Mouse (Mus musculus) v-Abl transformed pro-B cells (cell line): Measurements from ENCODE around the gene Tiam2.

Experiments used
- in situ Hi-C, 2 experiments: fragments of 400-800 bp; cut with MboI; formaldehyde crosslinking; loops; one replicate each; pipeline ENCODE4 v1.15.1; 2025; ENCODE audit not compliant: unreplicated experiment in 2 of 2

Gene Tiam2

GRCm38 (mm10) chr17:3326148-3326902 is at the start of gene Tiam2:
Tiam2 (plus strand) TSS chr17:3326573.
- in situ Hi-C loops = no loop called here

GRCm38 (mm10) chr17:3280321-3280720 is 46.1 kb upstream of the Tiam2 start:
- in situ Hi-C loops = no loop called here

- in situ Hi-C loops = no loop called here
These were observed 44.4 kb upstream of the Tiam2 start for GRCm38 (mm10) chr17:3281939-3282338.

GRCm38 (mm10) chr17:3285030-3285671 is 41.2 kb upstream of the Tiam2 start:
- in situ Hi-C loops = no loop called here

- in situ Hi-C loops = no loop called here
These were observed 40.1 kb upstream of the Tiam2 start for GRCm38 (mm10) chr17:3286123-3286825.

- in situ Hi-C loops = no loop called here
These were observed 38.0 kb upstream of the Tiam2 start for GRCm38 (mm10) chr17:3288341-3288740.

GRCm38 (mm10) chr17:3295097-3295496 is 31.3 kb upstream of the Tiam2 start:
- in situ Hi-C loops = no loop called here

GRCm38 (mm10) chr17:3299487-3299886 is 26.9 kb upstream of the Tiam2 start:
- in situ Hi-C loops = no loop called here

GRCm38 (mm10) chr17:3305926-3306325 is 20.4 kb upstream of the Tiam2 start:
- in situ Hi-C loops = no loop called here

GRCm38 (mm10) chr17:3313711-3314624 is 12.4 kb upstream of the Tiam2 start:
- in situ Hi-C loops = no loop called here

GRCm38 (mm10) chr17:3314625-3315020 is 11.8 kb upstream of the Tiam2 start:
- in situ Hi-C loops = no loop called here

GRCm38 (mm10) chr17:3315581-3315980 is 10.8 kb upstream of the Tiam2 start:
- in situ Hi-C loops = no loop called here

- in situ Hi-C loops = no loop called here
These were observed 518 bp downstream of the Tiam2 start for GRCm38 (mm10) chr17:3326903-3327279.

GRCm38 (mm10) chr17:3327335-3327734 is 962 bp downstream of the Tiam2 start:
- in situ Hi-C loops = no loop called here

GRCm38 (mm10) chr17:3328820-3329219 is 2.4 kb downstream of the Tiam2 start:
- in situ Hi-C loops = no loop called here

GRCm38 (mm10) chr17:3329429-3329828 is 3.1 kb downstream of the Tiam2 start:
- in situ Hi-C loops = no loop called here

- in situ Hi-C loops = no loop called here
These were observed 5.5 kb downstream of the Tiam2 start for GRCm38 (mm10) chr17:3331721-3332461.

GRCm38 (mm10) chr17:3336161-3336739 is 9.9 kb downstream of the Tiam2 start:
- in situ Hi-C loops = no loop called here

- in situ Hi-C loops = no loop called here
These were observed 10.6 kb downstream of the Tiam2 start for GRCm38 (mm10) chr17:3336887-3337524.
